Mouse (Mus musculus) layer of hippocampus, adult 2 months (tissue): ENCODE measurements around the gene Tbx5. TPM values are rescaled to one million over a fixed set of nuclear protein-coding genes. Genes with fewer than 3 reads are reported as not detected.

ENCODE experiments used
- DNase-seq, 2 experiments: peaks; one replicate each; pipeline ENCODE4 v3.0.0; 2022; ENCODE audit warnings: low spot score in 2 of 2
- H3K27ac ChIP-seq: fragments of 200-600 bp; 2 replicates; pipeline ENCODE4 v1.8.1; 2022
- H3K4me3 ChIP-seq: fragments of 200-600 bp; 2 replicates; pipeline ENCODE4 v1.8.1; 2022; ENCODE audit warnings: mild to moderate bottlenecking
- CTCF ChIP-seq: fragments of 200-600 bp; conservative IDR thresholded peaks from 2 replicates; pipeline ENCODE4 v1.8.1; 2022; ENCODE audit warnings: antibody characterized with exemption, mild to moderate bottlenecking, moderate library complexity
- total RNA-seq, 2 experiments: library from RNA; stranded (reverse); gene quantifications; 2 replicates each; pipeline ENCODE4 v1.2.3; 2021

Gene Tbx5
- total RNA-seq, 2 experiments from 2014 or later: not detected

- TF ChIP-seq CTCF: no peak
- no peak for DNase-seq
Measured at GRCm38 (mm10) chr5:119840404-119840803, 7.9 kb downstream of the Tbx5 start.

GRCm38 (mm10) chr5:119841634-119842420 is 9.4 kb downstream of the Tbx5 start:
- no peak overlapping the region for H3K27ac ChIP-seq
- H3K4me3 ChIP-seq: no peak overlapping the region
- TF ChIP-seq CTCF: no peak
- no peak for DNase-seq

More at GRCm38 (mm10) chr5:119840404-119840803, 7.9 kb downstream of the Tbx5 start:
- Histone ChIP-seq H3K27ac (no peak overlapping the region), H3K4me3 (no peak overlapping the region)

GRCm38 (mm10) chr5:119842701-119843393 is 10.4 kb downstream of the Tbx5 start:
- H3K27ac ChIP-seq: no peak overlapping the region
- no peak for DNase-seq
- no peak overlapping the region for H3K4me3 ChIP-seq
- TF ChIP-seq CTCF: no peak

GRCm38 (mm10) chr5:119843394-119843777 is 10.9 kb downstream of the Tbx5 start:
- no peak overlapping the region for H3K27ac ChIP-seq
- no peak for DNase-seq
- H3K4me3 ChIP-seq: no peak overlapping the region
- TF ChIP-seq CTCF: no peak

- Histone ChIP-seq H3K4me3 (no peak overlapping the region), H3K27ac (no peak overlapping the region)
- TF ChIP-seq CTCF: no peak
- no peak for DNase-seq
Measured at GRCm38 (mm10) chr5:119844366-119844765, 11.9 kb downstream of the Tbx5 start.

GRCm38 (mm10) chr5:119844994-119845393 is 12.5 kb downstream of the Tbx5 start:
- DNase-seq: no peak
- H3K4me3 ChIP-seq: no peak overlapping the region
- peak; percentile 17; the same call in 1 of the 2 replicates for TF ChIP-seq CTCF
- H3K27ac ChIP-seq: no peak overlapping the region

- Histone ChIP-seq H3K27ac (no peak overlapping the region), H3K4me3 (no peak overlapping the region)
- DNase-seq: no peak
- no peak for TF ChIP-seq CTCF
Measured at GRCm38 (mm10) chr5:119857052-119857451, 24.6 kb downstream of the Tbx5 start.

- Histone ChIP-seq H3K4me3 (no peak overlapping the region), H3K27ac (no peak overlapping the region)
- DNase-seq: no peak
- TF ChIP-seq CTCF: no peak
Measured at GRCm38 (mm10) chr5:119861301-119861700, 28.8 kb downstream of the Tbx5 start.

- no peak for TF ChIP-seq CTCF
- Histone ChIP-seq H3K4me3 (no peak overlapping the region), H3K27ac (no peak overlapping the region)
- no peak for DNase-seq
Measured at GRCm38 (mm10) chr5:119862431-119862830, 30.0 kb downstream of the Tbx5 start.

GRCm38 (mm10) chr5:119866277-119867235 is 34.1 kb downstream of the Tbx5 start:
- Histone ChIP-seq H3K27ac (no peak overlapping the region), H3K4me3 (peak overlapping the region; percentile 44)
- TF ChIP-seq CTCF: no peak
- DNase-seq: peak; percentile 22 to 34

GRCm38 (mm10) chr5:119867986-119868385 is 35.5 kb downstream of the Tbx5 start:
- no peak overlapping the region for H3K4me3 ChIP-seq
- no peak for DNase-seq
- H3K27ac ChIP-seq: no peak overlapping the region
- TF ChIP-seq CTCF: no peak

- DNase-seq: no peak
- H3K4me3 ChIP-seq: no peak overlapping the region
- TF ChIP-seq CTCF: no peak
- no peak overlapping the region for H3K27ac ChIP-seq
Measured at GRCm38 (mm10) chr5:119875421-119875820, 43.0 kb downstream of the Tbx5 start.

GRCm38 (mm10) chr5:119877185-119877584 is 44.7 kb downstream of the Tbx5 start:
- no peak overlapping the region for H3K4me3 ChIP-seq
- TF ChIP-seq CTCF: no peak
- H3K27ac ChIP-seq: no peak overlapping the region
- no peak for DNase-seq
